Mouse (Mus musculus): ENCODE data around the gene Itgam. TPM values are rescaled to one million over a fixed set of nuclear protein-coding genes. Genes with fewer than 3 reads are reported as not detected.

Gene Itgam
- polyA plus RNA-seq, 1 experiment, result 15.2 TPM

DNA sequence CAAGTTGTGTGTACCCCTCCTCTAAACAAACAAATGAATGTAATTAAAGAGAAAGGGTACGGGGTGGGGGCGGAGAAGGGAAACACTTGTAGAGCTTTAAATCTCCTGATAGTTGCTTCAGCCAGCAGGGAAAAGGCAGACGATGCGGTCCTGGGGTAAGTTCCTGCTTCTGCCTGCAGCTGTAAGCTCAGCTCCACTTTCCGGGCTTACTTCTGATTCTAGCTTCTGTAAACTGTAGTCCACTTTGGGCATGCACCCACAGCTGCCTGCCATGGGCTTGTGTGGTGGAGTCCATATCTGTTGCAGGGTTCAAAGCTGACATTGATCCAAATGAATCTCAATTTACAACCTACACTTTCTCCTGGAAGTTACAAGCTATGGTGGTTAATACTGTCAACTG is 9.4 kb upstream of the Itgam start:
- Histone ChIP-seq H3K27ac (ENCODE audit: insufficient read depth, low read length) (no peak overlapping the region), H3K4me1 (ENCODE audit: control insufficient read depth, insufficient read depth, low read length) (no peaks in the 10 kb centered on the region), H3K4me3 (ENCODE audit: insufficient read depth, low read length) (no peak overlapping the region)
- TF ChIP-seq POLR2A (IDR thresholded peaks at IDR 0.05; ENCODE audit: extremely low read depth, insufficient read depth, low read length), result no peak
- TF ChIP-seq CTCF (IDR thresholded peaks at IDR 0.05; ENCODE audit: extremely low read depth, insufficient read depth, low read length), result no peak

DNA sequence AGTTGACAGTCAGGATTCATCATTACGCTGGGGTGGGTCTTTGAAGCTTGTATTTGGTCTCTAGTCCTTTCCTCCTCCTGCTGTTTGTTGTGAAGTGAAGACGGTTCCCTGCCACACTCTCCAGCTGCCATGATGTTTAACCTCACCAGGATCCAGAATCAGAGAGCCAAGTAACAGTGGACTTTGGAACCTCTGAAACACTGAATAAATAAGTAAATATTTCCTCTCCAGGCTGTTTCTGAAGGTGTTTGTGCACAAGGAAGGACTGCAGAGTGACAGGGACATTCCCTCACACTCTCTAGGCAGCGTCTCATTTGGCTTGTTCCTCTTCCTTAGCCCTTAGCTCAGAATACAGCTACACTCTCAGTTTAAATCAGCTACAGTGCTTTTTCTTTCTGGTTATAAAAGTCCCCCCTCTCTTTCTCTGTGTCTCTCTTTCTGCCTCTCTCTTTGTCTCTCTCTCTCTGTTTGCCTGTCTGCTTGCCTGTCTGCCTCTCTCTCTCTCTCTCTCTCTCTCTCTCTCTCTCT is 5.5 kb upstream of the Itgam start:
- TF ChIP-seq CTCF (IDR thresholded peaks at IDR 0.05; ENCODE audit: extremely low read depth, insufficient read depth, low read length) (no peak), POLR2A (IDR thresholded peaks at IDR 0.05; ENCODE audit: extremely low read depth, insufficient read depth, low read length) (no peak)
- no peak overlapping the region for H3K4me3 ChIP-seq (ENCODE audit: insufficient read depth, low read length)
- H3K4me1 ChIP-seq (ENCODE audit: control insufficient read depth, insufficient read depth, low read length), result no peaks in the 10 kb centered on the region
- no peak overlapping the region for H3K27ac ChIP-seq (ENCODE audit: insufficient read depth, low read length)

GRCm38 (mm10) chr7:128057860-128058259 is 4.6 kb upstream of the Itgam start:
- Histone ChIP-seq H3K4me1 (ENCODE audit: control insufficient read depth, insufficient read depth, low read length) (no peaks in the 10 kb centered on the region), H3K4me3 (ENCODE audit: insufficient read depth, low read length) (no peak overlapping the region), H3K27ac (ENCODE audit: insufficient read depth, low read length) (no peak overlapping the region)
- TF ChIP-seq CTCF (IDR thresholded peaks at IDR 0.05; ENCODE audit: extremely low read depth, insufficient read depth, low read length), result no peak
- TF ChIP-seq POLR2A (IDR thresholded peaks at IDR 0.05; ENCODE audit: extremely low read depth, insufficient read depth, low read length), result no peak

DNA sequence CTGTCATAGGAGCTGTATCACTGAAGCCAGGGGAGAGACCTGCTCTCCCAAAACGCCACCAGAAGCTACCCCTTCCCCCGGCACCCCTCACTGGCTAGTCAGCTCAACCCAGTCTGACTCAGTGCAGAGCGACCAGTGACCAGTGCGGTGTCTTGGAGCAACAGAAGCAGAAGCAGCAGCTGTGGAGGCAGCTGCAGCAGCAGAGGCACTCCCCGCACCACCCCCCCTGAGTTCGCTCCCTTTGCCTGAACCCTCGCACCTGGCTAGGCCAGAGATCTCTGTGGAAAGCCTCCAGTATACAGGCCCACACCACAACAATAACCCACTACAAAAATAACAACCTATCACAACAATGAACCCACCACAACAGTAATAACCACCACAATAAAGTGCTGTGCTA is 3.9 kb upstream of the Itgam start:
- TF ChIP-seq CTCF (IDR thresholded peaks at IDR 0.05; ENCODE audit: extremely low read depth, insufficient read depth, low read length) (no peak), POLR2A (IDR thresholded peaks at IDR 0.05; ENCODE audit: extremely low read depth, insufficient read depth, low read length) (no peak)
- H3K4me1 ChIP-seq (ENCODE audit: control insufficient read depth, insufficient read depth, low read length), result no peaks in the 10 kb centered on the region
- no peak overlapping the region for H3K4me3 ChIP-seq (ENCODE audit: insufficient read depth, low read length)
- no peak overlapping the region for H3K27ac ChIP-seq (ENCODE audit: insufficient read depth, low read length)

DNA sequence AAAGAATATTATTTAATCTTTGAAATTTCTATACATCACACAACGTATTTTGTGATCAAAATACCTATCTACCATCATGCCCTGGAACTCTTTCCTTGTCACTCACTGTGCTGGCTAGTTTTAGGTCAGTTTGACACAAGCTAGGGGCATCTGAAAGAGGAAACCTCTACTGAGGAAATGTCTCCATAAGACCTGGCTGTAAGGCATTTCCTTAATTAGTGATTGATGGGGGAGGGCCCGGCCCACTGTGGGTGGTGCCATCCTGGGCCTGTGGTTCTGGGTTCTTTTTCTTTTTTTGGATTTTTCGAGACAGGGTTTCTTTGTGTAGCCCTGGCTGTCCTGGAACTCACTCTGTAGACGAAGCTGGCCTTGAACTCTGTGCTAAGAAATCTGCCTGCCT is 3.3 kb upstream of the Itgam start:
- TF ChIP-seq CTCF (IDR thresholded peaks at IDR 0.05; ENCODE audit: extremely low read depth, insufficient read depth, low read length) (no peak), POLR2A (IDR thresholded peaks at IDR 0.05; ENCODE audit: extremely low read depth, insufficient read depth, low read length) (no peak)
- Histone ChIP-seq H3K4me1 (ENCODE audit: control insufficient read depth, insufficient read depth, low read length) (no peaks in the 10 kb centered on the region), H3K27ac (ENCODE audit: insufficient read depth, low read length) (no peak overlapping the region), H3K4me3 (ENCODE audit: insufficient read depth, low read length) (no peak overlapping the region)

- Histone ChIP-seq H3K4me3 (ENCODE audit: insufficient read depth, low read length) (no peak overlapping the region; the same call in 1 of the 2 replicates), H3K27ac (ENCODE audit: insufficient read depth, low read length) (no peak overlapping the region), H3K4me1 (ENCODE audit: control insufficient read depth, insufficient read depth, low read length) (no peaks in the 10 kb centered on the region)
- TF ChIP-seq CTCF (IDR thresholded peaks at IDR 0.05; ENCODE audit: extremely low read depth, insufficient read depth, low read length), result no peak
Measured at GRCm38 (mm10) chr7:128063211-128063781, 856 bp downstream of the Itgam start.

DNA sequence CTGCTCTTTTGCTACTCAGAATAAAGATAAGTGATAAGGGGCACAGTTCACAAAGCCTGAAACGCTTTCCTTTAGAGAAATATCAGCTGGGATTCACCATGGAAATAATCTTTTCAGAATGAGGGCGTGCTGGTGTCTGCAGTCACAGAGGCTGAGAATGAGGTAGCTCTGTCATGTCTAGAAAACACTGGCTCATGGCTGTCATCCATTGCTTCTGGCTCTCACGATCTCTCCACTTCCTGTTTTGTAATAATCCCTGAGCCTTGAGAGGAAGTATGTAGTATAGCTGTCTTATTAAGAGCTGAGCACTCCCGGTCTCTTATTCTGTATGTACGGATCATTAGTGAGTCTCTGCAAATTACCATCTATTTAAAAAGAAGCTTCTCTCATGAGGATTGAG is 3.1 kb downstream of the Itgam start:
- TF ChIP-seq CTCF (IDR thresholded peaks at IDR 0.05; ENCODE audit: extremely low read depth, insufficient read depth, low read length) (no peak), POLR2A (IDR thresholded peaks at IDR 0.05; ENCODE audit: extremely low read depth, insufficient read depth, low read length) (no peak)
- Histone ChIP-seq H3K4me1 (ENCODE audit: control insufficient read depth, insufficient read depth, low read length) (no peaks in the 10 kb centered on the region), H3K4me3 (ENCODE audit: insufficient read depth, low read length) (no peak overlapping the region), H3K27ac (ENCODE audit: insufficient read depth, low read length) (no peak overlapping the region)

GRCm38 (mm10) chr7:128067847-128068246 is 5.4 kb downstream of the Itgam start:
- H3K4me3 ChIP-seq (ENCODE audit: insufficient read depth, low read length), result no peak overlapping the region
- H3K27ac ChIP-seq (ENCODE audit: insufficient read depth, low read length), result no peak overlapping the region
- TF ChIP-seq POLR2A (IDR thresholded peaks at IDR 0.05; ENCODE audit: extremely low read depth, insufficient read depth, low read length), result no peak
- TF ChIP-seq CTCF (IDR thresholded peaks at IDR 0.05; ENCODE audit: extremely low read depth, insufficient read depth, low read length), result no peak
- H3K4me1 ChIP-seq (ENCODE audit: control insufficient read depth, insufficient read depth, low read length), result no peaks in the 10 kb centered on the region

- Histone ChIP-seq H3K4me3 (ENCODE audit: insufficient read depth, low read length) (no peak overlapping the region), H3K4me1 (ENCODE audit: control insufficient read depth, insufficient read depth, low read length) (no peaks in the 10 kb centered on the region), H3K27ac (ENCODE audit: insufficient read depth, low read length) (no peak overlapping the region)
- TF ChIP-seq CTCF (IDR thresholded peaks at IDR 0.05; ENCODE audit: extremely low read depth, insufficient read depth, low read length), result no peak
- TF ChIP-seq POLR2A (IDR thresholded peaks at IDR 0.05; ENCODE audit: extremely low read depth, insufficient read depth, low read length), result no peak
Measured at GRCm38 (mm10) chr7:128069844-128070243, 7.4 kb downstream of the Itgam start.

DNA sequence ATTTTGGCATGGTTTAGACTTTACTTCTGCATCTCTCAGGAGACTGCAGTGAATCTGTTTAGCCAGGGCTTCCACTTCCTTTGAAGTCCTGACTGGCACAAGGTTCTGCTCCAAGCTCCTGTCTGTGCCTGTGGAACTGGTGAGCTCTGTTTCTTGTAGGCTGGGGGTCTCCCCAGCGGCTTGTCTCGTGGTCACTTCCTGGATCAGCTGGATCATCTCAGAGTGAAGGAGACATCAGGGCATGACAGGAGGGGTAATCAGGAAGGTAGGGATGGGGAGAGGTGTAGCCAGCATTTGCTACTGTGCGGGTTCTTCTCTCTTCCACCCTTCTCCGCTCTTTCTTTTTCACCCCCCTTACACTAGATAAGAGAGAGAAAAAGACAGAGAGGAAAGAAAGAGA is 9.4 kb downstream of the Itgam start:
- no peak overlapping the region for H3K4me3 ChIP-seq (ENCODE audit: insufficient read depth, low read length)

More for the DNA sequence above, 9.4 kb downstream of the Itgam start:
- TF ChIP-seq CTCF (IDR thresholded peaks at IDR 0.05; ENCODE audit: extremely low read depth, insufficient read depth, low read length) (no peak), POLR2A (IDR thresholded peaks at IDR 0.05; ENCODE audit: extremely low read depth, insufficient read depth, low read length) (no peak)
- no peaks in the 10 kb centered on the region for H3K4me1 ChIP-seq (ENCODE audit: control insufficient read depth, insufficient read depth, low read length)
- H3K27ac ChIP-seq (ENCODE audit: insufficient read depth, low read length), result no peak overlapping the region
